Mouse (Mus musculus) mouse trophoblast stem cell (cell line): ENCODE measurements around the gene Prr19.

Experiments
- in situ Hi-C, 2 experiments: fragments of 300-500 bp; cut with MseI, MboI; formaldehyde crosslinking; loops; 2 replicates in 1 of 2; 3 replicates in 1 of 2; pipeline ENCODE4 v1.15.1; 2025

Prr19 gene

DNA sequence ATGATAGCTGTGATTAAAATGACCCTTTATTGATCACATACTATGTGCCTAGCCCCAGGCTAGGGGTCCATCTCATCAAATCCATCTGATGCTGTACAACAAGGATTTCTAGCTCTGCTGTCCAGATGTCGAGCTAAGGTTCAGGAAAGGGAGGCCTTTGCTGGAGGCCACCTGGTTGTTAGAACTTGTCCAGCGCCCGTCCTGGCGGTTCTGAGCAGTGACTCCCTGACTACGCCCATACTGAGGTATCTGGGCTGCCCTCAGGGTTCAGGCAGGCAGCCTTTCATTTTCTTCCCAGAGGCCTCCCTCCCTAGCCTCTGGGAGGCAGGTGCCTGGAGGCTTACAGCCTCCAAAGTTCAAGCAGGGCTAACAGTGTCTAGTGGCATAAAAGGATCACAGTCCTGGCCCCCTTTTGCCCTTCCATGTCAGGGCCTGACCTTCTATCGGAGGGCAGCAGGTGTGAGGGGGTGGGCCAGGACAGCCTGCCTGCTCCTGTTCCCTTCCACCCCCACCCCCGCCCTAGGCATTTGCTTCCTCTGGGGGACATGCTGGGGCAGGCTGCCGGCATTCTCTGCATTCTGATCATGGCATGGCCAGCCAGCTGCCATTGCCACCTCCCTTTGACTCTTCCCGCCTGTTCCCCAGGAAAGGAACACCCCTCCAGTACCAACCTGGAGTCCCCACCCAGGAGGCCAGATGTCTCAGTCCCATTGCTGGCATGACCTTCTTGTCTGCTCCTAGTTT, 25.5 kb upstream of the Prr19 start:
- in situ Hi-C loops: loop anchor here (5.0 kb wide), 2 partner anchors 33 to 38 kb away; partner anchors contain the start of gene Gsk3a (in 1 of the 2)

DNA sequence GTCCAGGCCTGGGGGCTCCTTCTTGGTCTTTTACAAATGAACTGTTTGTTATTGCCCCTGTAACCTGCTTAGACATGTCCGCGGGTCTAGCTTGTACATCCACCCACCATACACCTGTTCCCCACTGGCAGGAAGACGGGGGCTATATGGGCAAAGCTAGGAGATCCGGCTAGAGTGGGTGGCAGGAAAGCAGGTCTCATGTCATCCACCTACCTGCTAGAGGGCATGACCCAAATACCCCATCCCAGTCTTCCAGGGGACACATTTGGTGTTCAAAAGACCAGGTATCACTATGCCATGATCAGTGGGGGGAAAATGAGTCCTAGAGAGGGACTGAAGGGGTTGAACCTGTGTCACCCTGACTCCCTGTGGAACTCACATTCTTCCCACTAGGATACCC, 23.8 kb upstream of the Prr19 start:
- in situ Hi-C loops: loop anchor here (5.0 kb wide), 2 partner anchors 35 to 40 kb away; partner anchors contain the start of gene Gsk3a (in 1 of the 2)

DNA sequence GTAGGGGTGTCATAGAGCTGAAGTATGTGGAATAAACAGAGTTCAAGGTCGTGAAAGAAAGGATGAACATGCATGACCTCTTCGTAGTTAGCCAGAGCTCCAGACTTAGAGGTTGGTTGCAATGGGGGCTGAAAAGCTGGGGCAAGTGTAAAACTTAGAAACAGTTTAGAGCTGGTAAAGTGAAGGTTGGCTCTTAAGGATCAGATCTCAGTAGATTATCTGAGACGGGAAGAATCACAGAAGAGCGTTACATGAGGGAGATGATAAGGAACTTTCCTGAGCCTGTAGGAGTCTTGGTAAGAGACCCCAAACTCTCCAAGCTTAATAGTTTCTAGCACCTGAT, 23.2 kb upstream of the Prr19 start:
- in situ Hi-C loops: loop anchor here (5.0 kb wide), 2 partner anchors 36 to 41 kb away; partner anchors contain the start of gene Gsk3a (in 1 of the 2)

DNA sequence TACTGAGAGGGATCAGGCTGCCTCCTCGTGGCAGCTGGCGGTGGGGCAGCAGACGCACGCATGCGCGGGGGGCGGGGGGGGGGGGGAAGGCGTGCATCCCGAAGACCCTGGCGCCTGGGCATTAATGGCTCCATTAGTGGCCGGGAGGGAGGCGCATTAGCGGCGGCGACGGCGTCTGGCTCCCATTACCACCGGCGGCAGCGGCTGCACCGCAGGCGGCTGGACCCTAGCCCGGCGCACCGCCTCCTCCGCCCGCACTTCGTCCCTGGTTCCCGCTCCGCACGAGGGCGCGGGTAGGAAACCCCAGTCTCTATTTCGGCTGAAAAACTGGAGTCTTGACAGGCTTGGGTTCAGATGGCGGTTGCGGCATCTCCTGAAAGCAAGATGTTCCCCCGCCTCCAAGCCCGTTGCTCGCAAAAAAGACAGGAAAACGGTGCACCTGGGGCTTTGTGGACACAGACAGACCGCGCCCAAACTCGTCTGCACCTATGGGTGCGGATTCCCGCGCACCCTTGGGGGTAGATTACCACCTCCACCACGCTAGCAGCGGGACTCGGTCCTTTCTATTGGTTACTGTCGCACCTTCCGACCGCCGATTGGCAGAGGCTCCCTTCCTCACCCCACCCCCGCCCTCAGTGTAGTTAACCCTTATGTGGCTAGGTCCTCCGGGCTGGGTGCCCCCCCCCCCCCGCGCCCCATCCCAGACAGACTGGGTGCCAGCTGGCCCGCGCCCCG, 22.7 kb upstream of the Prr19 start:
- in situ Hi-C loops: loop anchor here (5.0 kb wide), 2 partner anchors 36 to 41 kb away; partner anchors contain the start of gene Gsk3a (in 1 of the 2)

DNA sequence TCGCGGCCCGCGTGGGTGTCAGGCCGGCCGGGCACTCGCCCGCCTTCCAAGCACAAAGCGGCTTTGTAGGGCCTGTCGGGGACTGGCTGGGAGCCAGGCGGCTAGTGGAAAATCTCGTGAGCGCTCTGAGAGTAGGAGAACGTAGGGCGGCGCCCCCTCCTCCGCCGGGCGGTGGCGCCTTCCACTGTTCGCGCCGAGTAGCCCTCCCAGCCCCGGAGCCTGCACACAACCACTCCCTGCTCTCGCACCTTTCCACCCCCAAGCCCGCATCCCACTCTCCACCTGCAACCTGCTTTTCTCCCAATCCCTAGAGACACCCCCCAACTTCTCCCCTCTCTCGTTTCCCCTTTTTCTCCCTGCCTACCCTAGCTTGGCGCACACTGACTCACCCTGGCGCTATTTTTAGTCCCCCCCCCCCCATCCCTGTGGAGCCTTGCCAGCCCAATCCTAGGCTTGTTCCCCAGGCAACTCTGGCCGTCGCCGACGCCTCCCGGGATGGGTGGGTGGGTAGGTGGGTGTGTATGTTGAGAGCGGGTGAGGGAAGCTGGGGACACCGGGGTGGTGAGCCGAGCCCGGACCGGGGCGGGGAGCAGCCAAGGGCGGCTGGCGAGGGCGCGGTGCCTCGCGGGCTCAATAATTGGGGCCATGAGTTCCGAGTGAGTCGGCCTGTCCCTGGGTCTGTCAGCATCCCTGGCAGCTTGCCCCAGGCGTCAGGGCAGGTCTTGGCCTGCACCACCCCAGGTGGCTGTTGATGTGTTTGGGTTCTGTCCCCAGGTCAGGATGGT, 21.9 kb upstream of the Prr19 start:
- in situ Hi-C loops: loop anchor here (5.0 kb wide), 2 partner anchors 37 to 42 kb away; partner anchors contain the start of gene Gsk3a (in 1 of the 2)

DNA sequence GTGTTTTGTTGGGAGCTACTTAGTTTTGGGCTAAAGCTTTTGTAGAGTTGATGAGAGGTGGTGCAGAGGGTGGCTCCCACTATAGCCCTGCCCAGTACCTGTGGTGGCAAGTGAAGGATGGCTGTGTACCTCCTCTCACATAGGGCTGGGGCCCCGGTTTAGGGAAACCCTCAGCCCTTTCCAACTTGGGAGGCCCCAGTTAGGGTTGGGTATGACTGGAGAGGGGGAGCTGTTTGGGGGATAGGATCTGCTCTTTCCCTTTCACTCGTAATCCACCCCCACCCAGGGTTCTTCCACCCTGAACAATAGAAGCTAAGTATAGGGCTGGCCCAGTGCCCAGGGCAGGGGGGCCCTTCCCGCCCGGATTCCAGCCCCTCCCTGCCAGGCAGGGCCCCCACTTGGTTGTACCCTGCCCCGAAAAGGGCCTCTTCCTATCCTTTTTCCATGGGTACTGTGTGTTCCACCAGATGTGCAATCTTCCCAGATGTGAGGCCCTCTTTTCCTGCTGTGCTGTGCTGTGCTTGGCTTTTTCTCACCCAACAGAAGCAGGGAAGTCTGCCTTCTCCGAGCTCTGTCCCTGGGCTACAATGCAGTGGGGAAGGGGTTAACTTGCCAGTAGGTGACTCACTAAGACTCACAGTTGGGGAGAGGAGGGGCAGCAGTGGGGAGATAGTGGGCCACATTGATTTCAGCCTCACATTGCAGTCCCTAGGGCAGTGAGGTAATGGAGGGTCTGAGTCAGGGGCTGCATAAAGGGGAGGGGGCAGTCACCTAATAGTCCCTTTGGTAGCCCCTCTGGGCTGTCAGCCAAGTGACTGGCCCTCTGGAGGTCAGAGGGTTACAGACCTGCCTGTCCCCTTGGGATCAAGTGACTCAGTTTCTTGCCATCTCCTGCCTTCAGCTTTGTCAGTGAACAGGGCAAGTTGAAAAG, 21.1 kb upstream of the Prr19 start:
- in situ Hi-C loops: loop anchor here (5.0 kb wide), 2 partner anchors 38 to 43 kb away; partner anchors contain the start of gene Gsk3a (in 1 of the 2)

DNA sequence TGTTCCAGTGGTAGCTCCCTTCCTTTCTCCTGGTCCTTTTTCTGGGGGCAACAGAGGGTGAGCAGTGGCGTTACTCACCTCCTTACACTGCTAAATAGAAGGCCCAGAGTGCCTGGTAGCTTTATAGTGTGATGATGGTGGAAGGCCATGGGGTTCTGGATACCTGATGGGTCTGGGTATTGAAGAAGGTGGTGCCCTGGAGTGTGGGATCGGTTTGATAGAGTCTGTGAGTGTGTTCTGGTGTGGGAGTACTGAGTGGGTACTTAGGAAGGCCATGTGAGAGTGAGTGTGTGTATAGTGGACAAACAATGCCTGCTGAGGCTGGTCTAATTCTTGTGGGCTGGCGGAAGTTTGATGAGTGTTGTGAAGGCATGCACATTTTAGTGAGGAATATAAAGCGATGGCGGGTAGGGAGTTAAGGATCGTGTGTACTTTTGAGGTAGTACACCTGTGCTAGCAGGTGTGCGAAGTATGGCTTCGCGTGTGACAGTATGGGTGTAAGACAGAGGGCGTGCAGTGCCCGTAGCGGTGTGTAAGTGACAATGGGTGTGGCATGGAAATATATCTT, 20.0 kb upstream of the Prr19 start:
- in situ Hi-C loops: no loop called here

DNA sequence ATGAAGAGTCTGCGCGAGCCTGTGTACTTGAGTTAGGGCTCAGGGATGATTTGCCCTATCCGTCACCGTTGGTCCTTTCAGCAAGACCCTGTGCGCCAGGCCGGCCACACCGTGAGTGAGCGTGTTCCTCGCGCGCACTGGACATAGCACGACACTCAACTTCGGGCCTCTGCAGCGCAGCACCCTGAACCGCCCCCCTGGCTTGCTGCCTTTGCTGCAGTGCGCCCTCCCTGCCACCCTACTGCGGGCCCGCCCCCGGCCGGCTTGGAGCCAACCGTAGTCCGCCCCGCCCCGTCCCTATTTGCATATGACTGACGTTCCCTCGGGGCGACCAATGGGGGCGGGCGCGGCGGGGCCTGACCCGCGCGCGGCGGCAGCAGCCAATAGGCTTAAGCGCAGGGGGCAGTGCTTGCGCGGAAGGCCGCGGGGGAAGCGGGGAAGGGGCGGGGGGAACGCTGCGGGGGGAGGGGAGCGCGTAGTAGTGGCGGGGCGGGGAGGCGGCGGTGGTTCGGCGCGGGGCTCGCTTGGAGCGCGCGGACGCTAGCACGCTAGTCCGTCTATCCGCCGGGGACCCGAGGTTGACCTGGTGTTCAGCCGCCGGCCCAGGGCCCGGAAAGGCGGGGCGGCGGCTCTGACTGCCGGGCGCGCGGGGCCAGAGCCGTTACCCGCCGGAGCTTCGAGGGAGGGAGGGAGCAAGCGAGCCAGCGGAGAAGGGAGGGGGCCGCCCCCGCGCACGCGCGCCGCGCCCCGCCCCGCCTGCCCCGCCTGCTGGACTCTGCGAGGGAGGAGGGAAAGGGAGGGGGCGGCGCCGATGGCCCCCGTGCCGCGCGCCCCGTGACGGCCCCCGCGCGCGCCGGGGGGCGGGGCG, 19.2 kb upstream of the Prr19 start:
- in situ Hi-C loops: no loop called here

DNA sequence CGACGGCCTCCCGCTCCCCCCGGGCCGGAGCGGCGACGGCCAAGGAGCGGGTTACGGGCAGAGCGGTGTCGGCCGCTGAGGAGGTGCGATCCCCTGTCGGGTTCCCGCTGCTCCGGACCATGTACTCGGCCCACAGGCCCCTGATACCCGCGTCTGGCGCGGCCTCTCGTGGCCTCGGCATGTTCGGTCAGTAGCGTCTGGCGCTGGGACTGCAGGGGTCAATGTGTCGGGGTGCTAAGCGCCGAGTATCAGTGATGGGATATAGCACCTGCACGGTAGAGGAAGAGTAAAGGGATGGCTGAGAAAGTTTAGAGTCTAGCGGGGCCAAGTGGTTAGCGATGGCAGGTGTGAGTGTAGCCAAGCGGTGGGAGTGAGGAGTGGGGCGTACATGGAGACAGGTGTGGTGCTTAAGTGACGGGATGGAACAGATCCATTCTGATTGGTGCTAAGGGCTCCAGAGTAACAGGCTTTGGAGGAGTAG, 18.4 kb upstream of the Prr19 start:
- in situ Hi-C loops: no loop called here

DNA sequence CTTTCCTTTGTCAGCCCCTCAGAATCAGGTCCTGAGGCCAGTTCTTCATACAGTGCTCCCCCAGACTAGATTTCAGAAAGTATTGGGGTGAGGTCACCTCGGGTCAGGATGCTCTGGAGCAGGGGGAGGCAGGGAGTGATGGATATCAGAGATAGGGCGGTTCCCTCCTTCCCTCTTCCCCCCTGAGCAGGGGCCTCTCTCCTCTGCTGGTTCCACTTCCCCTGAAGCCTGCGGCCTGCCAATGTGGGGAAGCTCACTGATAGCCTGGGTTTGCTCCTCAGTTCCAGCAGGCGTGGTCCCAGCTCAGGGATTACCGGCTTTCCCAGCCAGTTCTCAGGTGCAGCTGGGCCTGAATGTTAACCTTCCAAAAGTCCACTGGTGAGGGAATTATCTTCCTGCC, 17.6 kb upstream of the Prr19 start:
- in situ Hi-C loops: no loop called here

DNA sequence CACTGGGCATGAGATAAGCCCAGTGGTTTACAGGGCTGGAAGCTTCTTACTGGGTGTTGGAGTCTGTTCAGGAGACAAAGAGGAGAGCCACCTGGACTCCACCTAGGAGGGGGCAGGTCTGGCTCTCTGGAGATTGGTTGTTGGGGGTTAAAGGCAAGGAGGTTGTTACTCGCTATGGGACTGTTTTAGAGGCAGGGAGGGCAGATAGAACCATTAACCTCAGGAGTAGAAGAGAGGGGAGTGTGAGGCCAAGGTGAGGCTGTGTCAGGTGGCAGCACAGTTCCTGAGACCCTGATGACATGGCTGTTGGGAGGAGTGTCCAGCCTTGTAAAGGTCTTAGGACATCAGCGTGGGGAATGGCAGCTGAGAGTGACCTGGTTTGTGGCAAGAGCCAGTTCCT, 17.0 kb upstream of the Prr19 start:
- in situ Hi-C loops: no loop called here

DNA sequence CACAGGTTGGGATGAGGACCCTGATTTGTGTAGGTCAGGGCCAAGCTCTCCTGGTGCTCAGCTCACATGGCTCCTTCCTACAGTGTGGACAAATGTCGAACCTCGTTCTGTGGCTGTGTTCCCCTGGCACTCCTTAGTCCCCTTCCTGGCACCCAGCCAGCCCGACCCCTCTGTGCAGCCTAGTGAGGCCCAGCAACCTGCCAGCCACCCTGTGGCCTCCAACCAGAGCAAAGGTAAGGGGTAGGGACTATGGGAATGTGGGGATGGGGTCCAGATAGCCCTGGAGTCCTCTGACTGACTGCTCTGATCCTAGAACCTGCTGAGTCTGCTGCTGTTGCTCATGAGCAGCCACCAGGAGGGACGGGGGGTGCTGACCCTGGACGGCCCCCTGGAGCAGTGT, 16.4 kb upstream of the Prr19 start:
- in situ Hi-C loops: no loop called here

DNA sequence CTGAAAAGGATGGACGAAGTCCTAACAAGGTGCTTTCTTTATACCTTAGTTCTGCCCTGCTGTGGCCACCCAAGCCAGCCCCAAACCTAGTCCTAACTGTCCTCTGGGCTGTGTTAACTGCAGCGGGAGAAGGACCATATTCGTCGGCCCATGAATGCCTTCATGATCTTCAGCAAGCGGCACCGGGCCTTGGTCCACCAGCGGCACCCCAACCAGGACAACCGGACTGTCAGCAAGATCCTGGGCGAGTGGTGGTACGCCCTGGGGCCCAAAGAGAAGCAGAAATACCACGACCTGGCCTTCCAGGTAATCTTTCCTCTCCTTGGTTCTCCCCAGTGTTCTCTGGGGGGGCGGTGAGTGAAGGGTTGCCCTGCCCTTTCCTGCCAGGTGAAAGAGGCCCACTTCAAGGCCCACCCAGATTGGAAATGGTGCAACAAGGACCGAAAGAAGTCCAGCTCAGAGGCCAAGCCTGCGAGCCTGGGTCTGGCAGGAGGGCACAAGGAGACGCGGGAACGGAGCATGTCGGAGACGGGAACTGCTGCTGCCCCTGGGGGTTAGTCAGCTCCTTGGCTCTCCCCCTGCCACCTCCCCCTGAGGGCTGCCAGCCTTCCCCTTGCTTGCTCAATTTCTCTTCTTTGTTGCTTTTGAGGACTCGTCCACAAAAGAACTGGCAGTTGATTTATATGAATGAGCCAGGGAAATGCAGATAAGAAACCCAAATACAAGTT, 15.5 kb upstream of the Prr19 start:
- in situ Hi-C loops: no loop called here

DNA sequence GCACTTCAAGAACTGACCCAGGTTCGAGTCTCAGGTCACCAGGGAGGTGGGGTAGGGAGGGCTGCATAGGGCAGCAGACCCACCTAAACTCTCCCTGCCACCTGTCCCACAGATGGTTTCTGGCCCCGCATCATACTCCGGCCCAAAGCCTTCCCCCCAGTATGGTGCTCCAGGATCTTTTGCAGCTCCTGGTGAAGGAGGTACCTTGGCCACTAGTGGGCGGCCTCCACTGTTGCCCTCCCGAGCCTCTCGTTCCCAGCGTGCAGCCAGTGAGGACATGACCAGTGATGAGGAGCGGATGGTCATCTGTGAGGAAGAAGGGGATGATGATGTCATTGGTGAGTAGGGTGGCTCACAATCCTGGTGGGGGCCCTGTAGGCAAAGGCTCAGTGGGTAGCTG, 14.2 kb upstream of the Prr19 start:
- in situ Hi-C loops: no loop called here

DNA sequence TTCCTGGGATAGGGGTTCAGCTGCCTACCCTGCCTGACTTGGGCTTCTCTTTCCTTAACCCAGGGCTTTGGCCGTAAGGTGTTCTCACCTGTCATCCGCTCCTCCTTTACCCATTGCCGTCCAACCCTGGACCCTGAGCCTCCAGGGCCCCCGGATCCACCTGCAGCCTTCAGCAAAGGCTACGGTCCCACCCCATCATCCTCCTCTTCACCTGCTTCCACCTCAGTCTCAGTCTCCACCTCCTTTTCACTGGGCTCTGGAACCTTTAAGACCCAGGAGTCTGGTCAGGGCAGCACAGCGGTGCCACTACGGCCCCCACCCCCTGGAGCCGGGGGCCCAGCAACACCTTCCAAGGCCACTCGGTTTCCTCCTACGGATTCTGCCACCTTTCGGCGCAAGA, 13.2 kb upstream of the Prr19 start:
- in situ Hi-C loops: no loop called here

DNA sequence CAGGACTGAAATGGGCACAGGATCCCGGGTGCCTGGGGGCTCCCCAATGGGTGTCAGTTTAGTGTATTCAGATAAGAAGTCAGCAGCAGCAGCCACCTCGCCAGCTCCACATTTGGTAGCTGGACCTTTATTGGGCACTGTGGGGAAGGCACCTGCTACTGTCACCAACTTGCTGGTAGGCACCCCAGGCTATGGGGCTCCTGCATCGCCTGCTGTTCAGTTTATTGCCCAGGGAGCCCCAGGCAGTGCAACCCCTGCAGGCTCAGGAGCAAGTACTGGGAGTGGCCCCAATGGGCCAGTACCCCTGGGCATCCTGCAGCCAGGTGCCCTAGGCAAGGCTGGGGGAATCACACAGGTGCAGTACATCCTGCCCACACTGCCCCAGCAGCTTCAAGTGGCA, 12.5 kb upstream of the Prr19 start:
- in situ Hi-C loops: no loop called here

DNA sequence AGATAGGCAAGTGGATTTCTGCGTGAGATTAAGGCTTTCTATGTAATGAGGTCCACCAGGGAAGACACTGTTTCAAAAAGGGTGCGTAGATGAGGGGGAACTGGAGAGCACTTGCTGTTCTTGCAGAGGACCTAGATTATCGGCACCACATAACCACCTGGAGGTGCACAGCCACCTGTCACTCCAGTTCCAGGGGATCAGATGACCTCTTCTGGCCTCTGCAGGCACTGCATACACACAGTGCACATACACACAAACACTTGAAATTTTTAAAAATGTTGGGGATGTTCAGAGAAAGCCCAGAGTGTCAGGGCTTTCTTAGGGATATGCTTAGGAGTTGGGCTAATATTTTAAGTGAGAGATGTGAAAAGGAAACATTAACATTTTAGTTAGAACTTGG, 11.3 kb upstream of the Prr19 start:
- in situ Hi-C loops: no loop called here

DNA sequence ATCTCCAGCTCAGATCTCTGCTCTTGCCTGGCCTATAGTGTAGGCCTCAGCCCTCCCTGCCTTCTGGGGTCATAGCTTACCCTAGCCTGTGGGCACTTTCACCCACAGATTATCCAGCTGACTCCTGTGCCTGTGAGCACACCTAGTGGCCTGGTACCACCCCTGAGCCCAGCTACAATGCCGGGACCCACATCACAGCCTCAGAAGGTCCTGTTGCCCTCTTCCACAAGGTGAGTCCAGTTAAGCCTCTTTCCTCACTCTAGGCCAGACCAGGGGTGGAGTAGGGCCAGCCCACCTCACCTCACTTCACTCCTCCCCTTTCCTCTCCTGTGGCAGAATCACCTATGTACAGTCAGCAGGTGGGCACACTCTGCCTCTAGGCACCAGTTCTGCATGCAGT, 10.7 kb upstream of the Prr19 start:
- in situ Hi-C loops: no loop called here

DNA sequence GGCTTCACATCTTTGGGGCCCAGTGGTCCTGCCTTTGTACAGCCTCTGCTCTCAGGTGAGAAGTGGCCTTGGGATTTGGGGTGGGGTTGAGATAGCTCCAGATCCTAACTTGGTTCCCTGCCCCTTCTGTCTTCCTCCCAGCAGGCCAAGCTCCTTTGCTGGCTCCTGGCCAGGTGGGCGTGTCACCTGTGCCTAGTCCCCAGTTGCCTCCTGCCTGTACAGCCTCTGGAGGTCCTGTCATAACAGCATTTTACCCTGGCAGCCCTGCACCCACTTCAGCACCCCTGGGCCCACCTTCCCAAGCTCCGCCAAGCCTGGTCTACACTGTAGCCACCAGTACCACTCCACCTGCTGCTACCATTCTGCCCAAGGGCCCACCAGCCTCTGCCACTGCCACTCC, 10.3 kb upstream of the Prr19 start:
- in situ Hi-C loops: no loop called here
